Mouse (Mus musculus): ENCODE data around the gene Rab13.
A peak's percentile ranks its signal among the peaks of the same experiment; 100 is the strongest.

Rab13 gene

GRCm38 (mm10) chr3:90213377-90213866, at the start of gene Rab13, which contains the start of gene Rps27:
Rab13 (plus strand) TSS chr3:90213695.
Rps27 (minus strand) TSS chr3:90213651.
- peak; percentile 98 for DNase-seq (ENCODE audit: low spot score)

- no peak for DNase-seq (ENCODE audit: low spot score)
These were observed 33.9 kb upstream of the Rab13 start for GRCm38 (mm10) chr3:90179566-90179965.

GRCm38 (mm10) chr3:90183581-90183980, 29.9 kb upstream of the Rab13 start:
- DNase-seq (ENCODE audit: low spot score) = no peak

- DNase-seq (ENCODE audit: low spot score) = no peak
These were observed 22.5 kb upstream of the Rab13 start for GRCm38 (mm10) chr3:90190859-90191510.

- DNase-seq (ENCODE audit: low spot score) = no peak
These were observed 18.7 kb upstream of the Rab13 start for GRCm38 (mm10) chr3:90194759-90195158.

- DNase-seq (ENCODE audit: low spot score) = no peak
These were observed 17.9 kb upstream of the Rab13 start for GRCm38 (mm10) chr3:90195644-90196043.

- no peak for DNase-seq (ENCODE audit: low spot score)
These were observed 15.9 kb upstream of the Rab13 start for GRCm38 (mm10) chr3:90197548-90197947.

GRCm38 (mm10) chr3:90202884-90203283, 10.6 kb upstream of the Rab13 start:
- DNase-seq (ENCODE audit: low spot score) = no peak

- DNase-seq (ENCODE audit: low spot score) = no peak
These were observed 9.9 kb upstream of the Rab13 start for GRCm38 (mm10) chr3:90203619-90204018.

- no peak for DNase-seq (ENCODE audit: low spot score)
These were observed 8.9 kb upstream of the Rab13 start for GRCm38 (mm10) chr3:90204582-90204981.

GRCm38 (mm10) chr3:90208662-90209061, 4.8 kb upstream of the Rab13 start:
- no peak for DNase-seq (ENCODE audit: low spot score)

- no peak for DNase-seq (ENCODE audit: low spot score)
These were observed 3.5 kb upstream of the Rab13 start for GRCm38 (mm10) chr3:90209908-90210566.

- no peak for DNase-seq (ENCODE audit: low spot score)
These were observed 1.8 kb upstream of the Rab13 start for GRCm38 (mm10) chr3:90211475-90212398.

- DNase-seq (ENCODE audit: low spot score) = no peak
These were observed 772 bp upstream of the Rab13 start for GRCm38 (mm10) chr3:90212723-90213122.

- peak; percentile 58 for DNase-seq (ENCODE audit: low spot score)
These were observed 625 bp downstream of the Rab13 start for GRCm38 (mm10) chr3:90213956-90214684.

GRCm38 (mm10) chr3:90215825-90216380, 2.4 kb downstream of the Rab13 start:
- DNase-seq (ENCODE audit: low spot score) = no peak

GRCm38 (mm10) chr3:90220088-90220487, 6.6 kb downstream of the Rab13 start:
- DNase-seq (ENCODE audit: low spot score) = peak; percentile 80

- peak; percentile 73 for DNase-seq (ENCODE audit: low spot score)
These were observed 7.0 kb downstream of the Rab13 start for GRCm38 (mm10) chr3:90220531-90220951.

- DNase-seq (ENCODE audit: low spot score) = no peak
These were observed 7.6 kb downstream of the Rab13 start for GRCm38 (mm10) chr3:90221123-90221522.

GRCm38 (mm10) chr3:90222455-90222854, 9.0 kb downstream of the Rab13 start:
- no peak for DNase-seq (ENCODE audit: low spot score)

GRCm38 (mm10) chr3:90222941-90223340, 9.4 kb downstream of the Rab13 start:
- DNase-seq (ENCODE audit: low spot score) = no peak
